Mouse (Mus musculus) hindbrain, embryonic 10.5 days (tissue): Measurements from ENCODE around the gene Supt6. TPM values are rescaled to one million over a fixed set of nuclear protein-coding genes. Genes with fewer than 3 reads are reported as not detected.

Source experiments
- DNase-seq: peaks from one replicate; pipeline ENCODE4 v3.0.0-alpha.2; 2017; ENCODE audit warnings: low spot score
- H3K27ac ChIP-seq: fragments of 300-500 bp; sonication (generic); 2 replicates; pipeline ENCODE4 v1.5.1; 2016; ENCODE audit warnings: mild to moderate bottlenecking, moderate library complexity
- H3K27me3 ChIP-seq: fragments of 300-500 bp; sonication (generic); 2 replicates; pipeline ENCODE4 v1.6.1; 2016; ENCODE audit warnings: mild to moderate bottlenecking; ENCODE audit not compliant: poor library complexity, insufficient read depth, severe bottlenecking
- H3K36me3 ChIP-seq: fragments of 300-500 bp; sonication (generic); 2 replicates; pipeline ENCODE4 v1.6.1; 2016; ENCODE audit warnings: mild to moderate bottlenecking, moderate library complexity
- H3K4me1 ChIP-seq: fragments of 300-500 bp; sonication (generic); replicated peaks from 2 replicates; pipeline ENCODE4 v1.6.1; 2016; ENCODE audit warnings: mild to moderate bottlenecking
- H3K4me3 ChIP-seq: fragments of 300-500 bp; sonication (generic); 2 replicates; pipeline ENCODE4 v1.5.1; 2016; ENCODE audit warnings: mild to moderate bottlenecking, moderate library complexity
- H3K9me3 ChIP-seq: fragments of 300-500 bp; sonication (generic); 2 replicates; pipeline ENCODE4 v1.6.1; 2016; ENCODE audit warnings: mild to moderate bottlenecking, moderate library complexity
- WGBS: fragments of 180-500 bp; shearing (Covaris S2); methylation state at CpG from one replicate; pipeline ENCODE4 v1.1.7; 2016; 5-methylcytosine and 5-hydroxymethylcytosine counted together
- polyA plus RNA-seq: library from polyadenylated mRNA; unstranded; fragments of >200 nt; fragmentation: Nextera tagmentation; extraction: Ambion mirVana; gene quantifications from 2 replicates; pipeline ENCODE4 v1.2.1, GENCODE M21; 2016

The Supt6 gene
- polyA plus RNA-seq, 1 experiment from 2014 or later: 35.0 TPM

DNA sequence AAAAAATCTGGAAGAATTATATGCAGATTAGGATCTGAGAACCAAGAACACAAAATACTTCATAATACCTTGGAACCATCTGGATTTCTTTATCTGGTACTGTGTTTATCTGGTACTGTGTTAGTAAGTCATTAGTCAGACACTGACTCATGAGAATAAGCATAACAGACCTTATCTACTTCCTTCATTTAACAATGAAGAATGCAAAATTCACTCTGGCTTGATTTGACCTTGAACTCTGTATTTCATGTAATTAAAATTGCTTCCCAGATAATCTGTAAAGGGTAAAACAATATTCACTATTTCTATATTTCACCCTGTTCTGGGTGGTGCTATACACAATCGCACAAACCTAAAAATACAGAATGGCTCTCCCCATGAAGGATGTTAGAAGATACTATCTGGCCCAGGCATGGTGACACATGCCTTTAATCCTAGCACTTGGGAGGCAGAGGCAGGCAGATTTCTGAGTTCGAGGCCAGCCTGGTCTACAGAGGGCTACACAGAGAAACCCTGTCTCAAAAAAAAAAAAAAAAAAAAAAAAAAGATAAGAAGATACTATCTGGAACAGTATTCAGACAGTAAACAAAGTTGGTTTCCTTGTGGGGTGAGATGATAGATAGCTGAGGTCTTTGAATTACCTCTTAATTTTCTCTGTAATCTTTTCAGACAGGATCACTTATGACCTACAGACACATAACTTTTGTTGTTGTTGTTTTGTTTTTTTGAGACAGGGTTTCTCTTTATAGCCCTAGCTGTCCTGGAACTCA, 14.9 kb upstream of the Supt6 start:
- WGBS: 93% methylated on average over 2 of the region's 2 CpGs
- H3K4me1 ChIP-seq: peaks cover 7% of the 10 kb centered on the region
- H3K9me3 ChIP-seq: no peaks in the 10 kb centered on the region
- H3K36me3 ChIP-seq: peaks cover 30% of the 10 kb centered on the region
- H3K27ac ChIP-seq: no peak overlapping the region
- no peak for DNase-seq
- peaks cover 21% of the 10 kb centered on the region for H3K27me3 ChIP-seq
- H3K4me3 ChIP-seq: peak overlapping the region; percentile 92

GRCm38 (mm10) chr11:78256618-78257017, 10.8 kb upstream of the Supt6 start:
- no peaks in the 10 kb centered on the region for H3K9me3 ChIP-seq
- H3K36me3 ChIP-seq: peaks cover 40% of the 10 kb centered on the region
- no peaks in the 10 kb centered on the region for H3K4me1 ChIP-seq
- WGBS: 92% methylated on average over 1 of the region's 1 CpGs
- H3K27me3 ChIP-seq: peaks cover 21% of the 10 kb centered on the region
- no peak overlapping the region for H3K27ac ChIP-seq
- DNase-seq: no peak
- no peak overlapping the region for H3K4me3 ChIP-seq

- Histone ChIP-seq H3K27me3 (no peaks in the 10 kb centered on the region), H3K4me3 (peak overlapping the region; percentile 26; the same call in 1 of the 2 replicates), H3K4me1 (peaks cover 37% of the 10 kb centered on the region), H3K36me3 (peaks cover 37% of the 10 kb centered on the region), H3K27ac (no peak overlapping the region), H3K9me3 (no peaks in the 10 kb centered on the region)
- DNase-seq: no peak
- WGBS: 63% methylated on average over 4 of the region's 4 CpGs
These were observed 1.9 kb upstream of the Supt6 start for GRCm38 (mm10) chr11:78247727-78248140.

DNA sequence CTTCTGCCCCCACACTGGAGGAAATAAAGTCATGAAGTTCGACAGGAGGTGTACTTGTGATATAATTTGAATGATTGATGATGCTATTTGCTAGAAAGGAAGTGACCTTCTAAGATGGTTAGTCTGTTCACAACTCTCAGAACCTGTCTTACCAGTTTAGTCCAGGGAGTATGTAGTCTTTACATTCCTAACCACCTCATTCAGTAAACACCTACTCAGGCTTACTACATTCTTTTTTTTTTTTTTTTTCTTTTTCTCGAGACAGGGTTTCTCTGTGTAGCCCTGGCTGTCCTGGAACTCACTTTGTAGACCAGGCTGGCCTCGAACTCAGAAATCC, 1.2 kb upstream of the Supt6 start:
- WGBS: 78% methylated on average over 3 of the region's 3 CpGs
- H3K4me3 ChIP-seq: peak overlapping the region; percentile 99; the same call in 1 of the 2 replicates

DNA sequence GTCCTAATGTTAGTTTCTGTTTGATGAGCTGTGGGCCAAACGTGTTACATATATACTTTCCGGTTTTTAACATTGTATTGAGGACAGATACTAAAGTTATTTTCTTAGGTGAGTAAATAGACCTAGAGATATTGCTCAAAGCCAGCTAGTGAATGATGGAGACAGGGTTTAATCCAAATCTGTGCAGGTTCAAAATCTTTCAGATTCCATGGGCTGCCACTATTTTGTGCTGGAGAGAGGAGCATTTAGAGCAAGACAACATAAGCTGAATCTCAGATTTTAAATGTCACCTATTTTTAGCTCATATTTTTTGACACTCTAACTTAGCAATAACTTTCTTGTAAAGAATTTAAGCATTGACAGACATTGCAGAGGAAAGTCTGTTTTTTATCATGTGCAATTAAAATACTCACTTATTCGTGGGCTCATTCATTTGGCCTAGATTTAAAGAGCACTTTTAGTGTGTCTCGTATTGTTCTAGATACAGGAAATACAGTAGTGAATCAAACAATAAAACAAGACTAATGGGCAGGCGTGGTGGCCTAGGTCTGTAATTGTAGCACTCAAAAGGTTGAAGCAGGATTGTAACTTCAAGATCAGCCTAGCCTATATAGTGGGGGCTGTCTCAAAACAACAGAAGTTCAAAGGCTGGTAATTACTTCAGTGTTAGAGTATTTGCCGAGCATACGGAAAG, 678 bp upstream of the Supt6 start:
- Histone ChIP-seq H3K4me3 (peak overlapping the region; percentile 99), H3K9me3 (no peaks in the 10 kb centered on the region), H3K36me3 (peaks cover 30% of the 10 kb centered on the region), H3K4me1 (peaks cover 37% of the 10 kb centered on the region), H3K27me3 (no peaks in the 10 kb centered on the region), H3K27ac (peak overlapping the region; percentile 95)
- no peak for DNase-seq
- 56% methylated on average over 7 of the region's 7 CpGs for WGBS

More for the DNA sequence above, 1.2 kb upstream of the Supt6 start:
- H3K9me3 ChIP-seq: no peaks in the 10 kb centered on the region
- peaks cover 32% of the 10 kb centered on the region for H3K36me3 ChIP-seq
- H3K27me3 ChIP-seq: no peaks in the 10 kb centered on the region
- DNase-seq: no peak
- H3K27ac ChIP-seq: no peak overlapping the region
- H3K4me1 ChIP-seq: peaks cover 37% of the 10 kb centered on the region

- Histone ChIP-seq H3K9me3 (no peaks in the 10 kb centered on the region), H3K36me3 (peaks cover 26% of the 10 kb centered on the region), H3K27me3 (no peaks in the 10 kb centered on the region), H3K4me1 (peaks cover 37% of the 10 kb centered on the region), H3K4me3 (peak overlapping the region; percentile 99), H3K27ac (peak overlapping the region; percentile 95)
- DNase-seq: no peak
- whole genome bisulfite sequencing: under 1% methylated on average over 19 of the region's 19 CpGs
These were observed 543 bp downstream of the Supt6 start for GRCm38 (mm10) chr11:78245261-78245626.

DNA sequence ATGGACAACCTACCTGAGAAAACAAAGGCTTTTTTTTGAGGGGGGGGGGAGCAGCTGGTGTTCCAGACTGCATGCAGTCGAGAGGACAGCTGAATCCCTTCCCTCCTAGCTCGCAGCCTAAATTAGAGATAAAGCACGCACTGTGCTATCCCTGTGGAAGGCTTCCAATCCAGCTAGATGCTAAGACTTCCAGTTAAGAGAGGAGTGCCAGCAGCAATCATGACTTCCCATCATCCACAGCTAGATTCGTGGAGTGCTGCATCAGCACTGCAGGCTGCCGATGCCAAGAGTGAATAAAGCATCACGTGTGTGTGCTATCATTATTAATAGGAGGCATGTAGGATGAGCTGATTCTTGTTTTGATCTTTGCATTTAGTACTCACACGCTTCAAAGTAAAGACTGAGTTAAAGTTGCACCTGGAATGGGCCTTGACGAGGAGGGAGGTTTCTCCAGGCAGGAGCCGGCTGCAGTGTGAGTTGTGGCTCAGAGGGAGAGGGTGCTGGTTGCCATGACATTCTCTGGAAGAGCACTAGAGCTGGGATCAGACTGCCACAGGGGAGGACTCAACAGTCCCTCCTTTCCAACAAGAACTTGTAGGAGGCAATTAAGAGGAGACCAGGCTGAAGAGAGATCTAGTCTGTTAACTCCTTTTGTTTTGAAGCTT, 5.5 kb downstream of the Supt6 start:
- H3K36me3 ChIP-seq: peaks cover 56% of the 10 kb centered on the region
- WGBS: 91% methylated on average over 9 of the region's 9 CpGs

DNA sequence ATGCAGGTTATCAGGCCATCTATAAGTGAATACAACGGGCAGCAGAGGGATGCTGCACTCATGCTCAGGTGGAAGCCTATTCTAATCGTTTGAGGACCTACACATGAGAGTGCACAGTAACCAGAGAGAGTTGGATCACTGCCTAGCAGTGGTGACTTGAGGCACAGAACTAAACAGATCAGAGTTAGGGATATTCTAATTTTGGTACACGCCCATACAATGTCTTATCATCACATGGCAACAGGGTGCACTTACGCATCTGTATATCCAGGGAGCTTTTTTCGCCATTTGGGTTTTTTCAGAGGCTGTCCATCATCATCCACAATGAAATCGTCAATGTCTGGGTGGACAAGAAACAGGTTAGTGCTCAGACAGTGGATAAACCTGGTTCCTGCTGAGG, 14.3 kb downstream of the Supt6 start:
- H3K36me3 ChIP-seq: peaks cover 98% of the 10 kb centered on the region
- no peaks in the 10 kb centered on the region for H3K4me1 ChIP-seq
- 91% methylated on average over 6 of the region's 6 CpGs for WGBS
- no peaks in the 10 kb centered on the region for H3K9me3 ChIP-seq
- DNase-seq: no peak
- no peak overlapping the region for H3K27ac ChIP-seq
- H3K4me3 ChIP-seq: no peak overlapping the region
- no peaks in the 10 kb centered on the region for H3K27me3 ChIP-seq

More for the DNA sequence above, 5.5 kb downstream of the Supt6 start:
- no peaks in the 10 kb centered on the region for H3K9me3 ChIP-seq
- DNase-seq: no peak
- peaks cover 15% of the 10 kb centered on the region for H3K4me1 ChIP-seq
- H3K27ac ChIP-seq: no peak overlapping the region
- H3K4me3 ChIP-seq: no peak overlapping the region
- no peaks in the 10 kb centered on the region for H3K27me3 ChIP-seq

GRCm38 (mm10) chr11:78223586-78223985, 22.2 kb downstream of the Supt6 start:
- WGBS: 93% methylated on average over 4 of the region's 4 CpGs
- Histone ChIP-seq H3K36me3 (peaks cover 100% of the 10 kb centered on the region), H3K27me3 (no peaks in the 10 kb centered on the region)

GRCm38 (mm10) chr11:78215709-78216317, 30.0 kb downstream of the Supt6 start:
- no peaks in the 10 kb centered on the region for H3K4me1 ChIP-seq
- H3K4me3 ChIP-seq: no peak overlapping the region
- WGBS: 93% methylated on average over 11 of the region's 11 CpGs
- no peaks in the 10 kb centered on the region for H3K27me3 ChIP-seq
- no peak overlapping the region for H3K27ac ChIP-seq
- H3K9me3 ChIP-seq: no peaks in the 10 kb centered on the region
- no peak for DNase-seq
- peaks cover 100% of the 10 kb centered on the region for H3K36me3 ChIP-seq

More at GRCm38 (mm10) chr11:78223586-78223985, 22.2 kb downstream of the Supt6 start:
- no peak overlapping the region for H3K27ac ChIP-seq
- no peaks in the 10 kb centered on the region for H3K9me3 ChIP-seq
- DNase-seq: no peak
- H3K4me3 ChIP-seq: no peak overlapping the region
- H3K4me1 ChIP-seq: no peaks in the 10 kb centered on the region

DNA sequence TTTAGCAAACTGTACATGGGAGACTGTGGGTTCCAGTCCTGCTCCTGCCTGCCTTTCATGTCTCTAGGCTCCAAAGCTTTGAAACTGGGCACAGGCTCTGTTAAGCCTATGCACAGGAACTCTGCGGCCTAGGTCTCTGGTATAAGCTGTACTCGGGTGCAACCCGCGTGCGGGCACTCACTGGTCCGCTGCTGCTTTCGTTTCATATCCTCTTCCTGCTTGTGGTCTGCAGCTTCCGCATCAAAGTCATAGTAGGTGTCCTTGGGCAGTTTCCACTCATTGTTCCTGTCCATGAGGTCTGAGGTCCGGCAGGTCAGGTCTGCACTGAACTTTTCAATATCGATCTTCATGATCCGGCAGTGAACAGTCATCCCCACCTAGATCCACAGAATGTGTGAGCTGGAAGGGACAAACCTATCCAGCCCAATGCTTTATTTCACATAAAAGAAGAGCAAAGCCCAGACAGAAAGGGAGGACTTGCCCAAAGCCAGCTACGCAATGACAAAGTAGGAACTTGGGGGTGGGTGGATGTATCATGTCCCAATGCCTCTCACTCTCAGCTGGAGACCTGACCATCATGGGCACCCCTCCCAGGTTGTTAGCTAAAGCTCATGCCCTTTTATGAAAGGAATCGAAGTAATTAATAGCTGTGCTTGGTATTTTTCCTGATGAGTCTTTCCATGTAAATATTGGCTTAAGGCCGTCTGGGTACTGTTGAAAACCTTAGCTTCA, 32.5 kb downstream of the Supt6 start:
- Histone ChIP-seq H3K9me3 (no peaks in the 10 kb centered on the region), H3K27ac (no peak overlapping the region), H3K36me3 (peaks cover 100% of the 10 kb centered on the region), H3K4me3 (no peak overlapping the region), H3K27me3 (no peaks in the 10 kb centered on the region), H3K4me1 (no peaks in the 10 kb centered on the region)
- DNase-seq: no peak
- 93% methylated on average over 14 of the region's 14 CpGs for WGBS

- H3K36me3 ChIP-seq: peaks cover 100% of the 10 kb centered on the region
- H3K4me1 ChIP-seq: 0 out of 2 replicates have a peak, but pooled peaks cover 4% of the 10 kb centered on the region
- H3K27me3 ChIP-seq: no peaks in the 10 kb centered on the region
- no peak overlapping the region for H3K4me3 ChIP-seq
- no peak overlapping the region for H3K27ac ChIP-seq
- DNase-seq: no peak
- WGBS: 94% methylated on average over 5 of the region's 5 CpGs
- H3K9me3 ChIP-seq: no peaks in the 10 kb centered on the region
These were observed 34.3 kb downstream of the Supt6 start for GRCm38 (mm10) chr11:78211513-78211912.
